Mouse (Mus musculus) MEL (cell line): ENCODE results near the gene Orc1. TPM values are rescaled to one million over a fixed set of nuclear protein-coding genes. Genes with fewer than 3 reads are reported as not detected.

Source experiments
- DNase-seq: peaks from one replicate; pipeline ENCODE4 v3.0.0; 2011; ENCODE audit warnings: low read depth, low spot score
- H3K27ac ChIP-seq: 2 replicates; pipeline ENCODE4 v1.5.1; 2012; ENCODE audit warnings: low read depth, mild to moderate bottlenecking, control low read depth, low read length, moderate library complexity; ENCODE audit not compliant: control insufficient read depth
- H3K27me3 ChIP-seq, 2 experiments: fragments of 150-350 bp in 1 of 2; sonication (generic) in 1 of 2; 2 replicates each; pipeline ENCODE4 v1.6.1; 2012; ENCODE audit warnings: low read length in 2 of 2, mild to moderate bottlenecking in 2 of 2, improper control_type of control experiment in 1 of 2, moderate library complexity in 1 of 2; ENCODE audit not compliant: insufficient read depth in 2 of 2, control insufficient read depth in 1 of 2
- H3K36me3 ChIP-seq, 2 experiments: 2 replicates each; pipeline ENCODE4 v1.6.1; 2012 to 2014; ENCODE audit warnings: low read length in 2 of 2, improper control_type of control experiment in 1 of 2, inconsistent platforms in 1 of 2, mild to moderate bottlenecking in 1 of 2; ENCODE audit not compliant: insufficient read depth in 2 of 2, control insufficient read depth in 1 of 2
- H3K4me1 ChIP-seq, 2 experiments: fragments of 150-350 bp in 1 of 2; sonication (generic) in 1 of 2; 2 replicates each; pipeline ENCODE4 v1.6.1; 2012; ENCODE audit warnings: low read length in 2 of 2, improper control_type of control experiment in 1 of 2, mild to moderate bottlenecking in 1 of 2; ENCODE audit not compliant: insufficient read depth in 2 of 2, control insufficient read depth in 1 of 2
- H3K4me3 ChIP-seq, 2 experiments: fragments of 150-350 bp in 1 of 2; sonication (generic) in 1 of 2; 2 replicates each; pipeline ENCODE4 v1.5.1; 2012; ENCODE audit warnings: low read depth in 2 of 2, low read length in 2 of 2, mild to moderate bottlenecking in 2 of 2, moderate library complexity in 2 of 2, control low read depth in 1 of 2, improper control_type of control experiment in 1 of 2; ENCODE audit not compliant: control insufficient read depth in 1 of 2, insufficient read depth in 1 of 2
- H3K79me2 ChIP-seq: 2 replicates; pipeline ENCODE4 v1.6.1; 2012; ENCODE audit warnings: mild to moderate bottlenecking, low read length, moderate library complexity; ENCODE audit not compliant: control insufficient read depth, poor library complexity, insufficient read depth
- H3K9ac ChIP-seq: 2 replicates; pipeline ENCODE4 v1.6.1; 2012; ENCODE audit warnings: low read depth, mild to moderate bottlenecking, control low read depth, low read length, moderate library complexity; ENCODE audit not compliant: control insufficient read depth, poor library complexity, severe bottlenecking
- H3K9me3 ChIP-seq: fragments of 150-350 bp; sonication (generic); replicated peaks from 2 replicates; pipeline ENCODE4 v1.6.1; 2012; ENCODE audit warnings: mild to moderate bottlenecking, low read length, improper control_type of control experiment, moderate library complexity; ENCODE audit not compliant: insufficient read depth
- CHD1 ChIP-seq: IDR thresholded peaks from 2 replicates; pipeline ENCODE4 v1.6.1; 2012; ENCODE audit warnings: low read depth, mild to moderate bottlenecking, inconsistent platforms, low read length, improper control_type of control experiment
- CHD2 ChIP-seq: IDR thresholded peaks from 2 replicates; pipeline ENCODE4 v1.6.1; 2011; ENCODE audit warnings: low read length, improper control_type of control experiment
- E2F4 ChIP-seq: IDR thresholded peaks from 2 replicates; pipeline ENCODE4 v1.6.1; 2011; ENCODE audit warnings: low read depth, low read length, improper control_type of control experiment, borderline replicate concordance
- ETS1 ChIP-seq: IDR thresholded peaks from 2 replicates; pipeline ENCODE4 v1.6.1; 2012; ENCODE audit warnings: low read depth, mild to moderate bottlenecking, inconsistent platforms, low read length, improper control_type of control experiment, moderate library complexity
- MAZ ChIP-seq: IDR thresholded peaks from 2 replicates; pipeline ENCODE4 v1.6.1; 2012; ENCODE audit warnings: low read depth, mild to moderate bottlenecking, inconsistent platforms, low read length, improper control_type of control experiment
- MXI1 ChIP-seq: IDR thresholded peaks from 2 replicates; pipeline ENCODE4 v1.6.1; 2011; ENCODE audit warnings: mild to moderate bottlenecking, low read depth, low read length, improper control_type of control experiment
- POLR2A ChIP-seq, 2 experiments: IDR thresholded peaks; 2 replicates each; pipeline ENCODE4 v1.6.1; 2011 to 2012; ENCODE audit warnings: low read length in 2 of 2, mild to moderate bottlenecking in 2 of 2, control low read depth in 1 of 2, improper control_type of control experiment in 1 of 2, low read depth in 1 of 2, moderate library complexity in 1 of 2; ENCODE audit not compliant: control insufficient read depth in 1 of 2, insufficient read depth in 1 of 2, poor library complexity in 1 of 2
- POLR2AphosphoS5 ChIP-seq: IDR thresholded peaks from 2 replicates; pipeline ENCODE4 v1.6.1; 2012; ENCODE audit warnings: low read depth, borderline replicate concordance, mild to moderate bottlenecking, inconsistent platforms, low read length, moderate library complexity, mixed read lengths
- SMC3 ChIP-seq: IDR thresholded peaks from 2 replicates; pipeline ENCODE4 v1.6.1; 2011; ENCODE audit warnings: low read depth, low read length, improper control_type of control experiment
- TAL1 ChIP-seq: IDR thresholded peaks from 2 replicates; pipeline ENCODE4 v1.6.1; 2012; ENCODE audit warnings: mild to moderate bottlenecking, inconsistent platforms, low read length, moderate library complexity, mixed read lengths
- ZC3H11A ChIP-seq: IDR thresholded peaks from 2 replicates; pipeline ENCODE4 v1.6.1; 2012; ENCODE audit warnings: low read depth, mild to moderate bottlenecking, inconsistent platforms, low read length, improper control_type of control experiment
- ZNF384 ChIP-seq: IDR thresholded peaks from 2 replicates; pipeline ENCODE4 v1.6.1; 2012; ENCODE audit warnings: low read depth, mild to moderate bottlenecking, inconsistent platforms, low read length, improper control_type of control experiment
- polyA plus RNA-seq, 2 experiments: library from polyadenylated mRNA; stranded (reverse) in 1 of 2; unstranded in 1 of 2; fragments of >175 nt in 1 of 2; fragments of >200 nt in 1 of 2; gene quantifications; 2 replicates each; pipeline versions ENCODE4 v1.2.1 to v1.2.4; 2012; ENCODE audit warnings: low replicate concordance in 2 of 2, low read depth in 1 of 2; ENCODE audit not compliant: insufficient read length in 2 of 2, insufficient read depth in 1 of 2, missing spikeins in 1 of 2
- total RNA-seq: library from RNA; depleted of rRNA; stranded (reverse); fragments of 300-350 nt; gene quantifications from 2 replicates; pipeline ENCODE4 v1.2.3, GENCODE M21; 2012

Gene Orc1
- total and polyA plus RNA-seq, 3 experiments: 24.4 to 26.8 TPM; not detected in 1

DNA sequence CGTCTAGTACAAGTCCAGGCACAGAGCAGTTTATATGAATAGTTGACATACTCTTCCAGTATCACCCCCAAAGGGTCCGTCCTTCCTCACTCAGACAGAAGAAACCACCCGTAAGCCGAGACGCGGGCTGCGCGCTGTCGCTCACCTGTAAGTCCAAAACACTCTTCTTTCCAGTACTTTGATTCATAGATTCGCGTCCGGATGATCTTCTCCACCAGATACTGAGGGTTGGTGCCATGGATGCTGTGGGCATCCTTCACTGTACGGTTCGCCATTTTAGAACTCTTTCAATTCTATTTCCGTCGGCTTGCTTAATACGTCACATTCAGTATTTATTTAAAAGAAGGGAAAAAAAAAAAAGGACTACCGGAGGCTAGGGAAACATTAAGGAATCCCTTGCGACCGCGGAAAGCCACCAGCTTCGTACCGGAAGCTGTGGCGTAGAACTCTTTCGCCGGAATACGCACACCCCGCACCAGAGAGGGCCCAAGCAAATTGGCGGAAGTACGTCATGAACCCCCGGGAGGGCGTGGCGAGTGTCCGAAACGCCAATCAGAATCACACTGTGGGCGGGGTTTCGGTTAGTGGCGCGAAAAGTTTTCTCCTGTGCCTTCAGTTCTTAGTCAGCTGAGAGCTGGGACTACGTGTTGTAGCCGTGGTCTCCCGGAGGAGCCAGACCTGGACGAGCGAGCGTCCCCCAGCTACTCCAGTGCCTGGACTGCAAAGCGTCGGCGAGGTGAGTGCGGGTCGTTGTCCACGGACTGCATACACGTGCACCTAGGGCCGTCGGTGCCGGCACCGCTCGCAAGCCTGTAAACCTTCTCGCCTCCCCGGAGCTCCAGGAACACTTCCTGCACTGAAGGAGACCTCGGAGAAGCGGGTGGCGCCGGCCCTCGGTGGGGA is at the start of gene Orc1, which contains the start of gene Prpf38a (continued):
- TF ChIP-seq CHD1 (no peak), ETS1 (peak; percentile 55; the same call in 1 of the 2 replicates), SMC3 (no peak), ZNF384 (peak; percentile 96), ZC3H11A (no peak)

DNA sequence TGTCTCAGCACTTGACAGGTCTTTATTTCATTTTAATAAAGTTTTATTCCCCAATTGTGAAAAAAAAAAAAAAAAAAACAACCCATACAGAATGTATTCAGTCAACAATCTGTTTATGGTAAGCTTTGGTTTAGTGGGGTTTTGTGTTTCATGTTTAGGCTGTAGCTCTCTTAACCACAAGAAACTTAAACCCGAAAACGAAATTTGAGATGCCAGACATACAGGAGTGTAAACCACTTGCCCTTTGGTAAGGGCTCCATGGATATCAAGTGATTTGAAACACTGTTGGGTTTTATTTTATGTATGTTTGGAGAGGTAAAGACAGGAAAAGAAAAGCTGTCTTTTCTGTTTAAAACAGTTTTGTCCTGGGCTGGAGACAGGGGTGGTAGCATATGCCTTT is 39.5 kb upstream of the Orc1 start:
- H3K4me1 ChIP-seq: peaks cover 2 to 9% of the 10 kb centered on the region in 2 experiments; a peak in 3 of 4 replicates
- no peak overlapping the region for H3K27ac ChIP-seq
- DNase-seq: no peak
- no peak for TF ChIP-seq E2F4
- peak; percentile 27; the same call in 1 of the 2 replicates for TF ChIP-seq ZNF384
- TF ChIP-seq CHD2: no peak
- H3K4me3 ChIP-seq: no peak overlapping the region
- H3K27me3 ChIP-seq: no peaks in the 10 kb centered on the region
- H3K36me3 ChIP-seq: peaks cover 5 to 26% of the 10 kb centered on the region in 2 experiments
- H3K9me3 ChIP-seq: no peaks in the 10 kb centered on the region
- H3K9ac ChIP-seq: no peak overlapping the region
- H3K79me2 ChIP-seq: no peaks in the 10 kb centered on the region

DNA sequence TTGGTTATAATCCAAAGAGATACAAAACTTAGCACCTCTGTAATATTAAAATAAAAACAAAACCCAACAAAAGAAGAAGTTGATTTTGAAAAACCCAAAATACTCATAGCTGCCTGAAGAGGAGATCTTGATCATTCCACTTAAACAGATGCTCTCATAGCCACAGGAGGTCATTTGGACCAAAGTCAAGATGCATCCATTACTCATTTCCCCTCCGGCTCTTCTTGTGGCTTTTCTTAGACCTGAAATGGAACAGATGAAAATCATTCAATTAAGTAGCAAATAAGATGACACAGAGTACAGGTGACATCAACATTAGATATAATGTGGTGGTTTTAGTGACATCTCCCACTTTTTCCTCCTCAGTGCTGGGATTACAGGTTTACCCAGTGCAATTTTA is 14.2 kb upstream of the Orc1 start:
- Histone ChIP-seq H3K9ac (no peak overlapping the region), H3K9me3 (no peaks in the 10 kb centered on the region), H3K4me3 (no peak overlapping the region), H3K79me2 (no peaks in the 10 kb centered on the region), H3K27me3 (no peaks in the 10 kb centered on the region), H3K4me1 (no peaks in the 10 kb centered on the region), H3K27ac (no peak overlapping the region), H3K36me3 (peaks cover 0 to 51% of the 10 kb centered on the region in 2 experiments; a peak in 2 of 4 replicates)
- no peak for TF ChIP-seq POLR2A (IDR thresholded peaks at IDR 0.05; ENCODE audit: control insufficient read depth in 1 of 2, insufficient read depth in 1 of 2, low read depth in 1 of 2, low read length in 2 of 2, poor library complexity in 1 of 2)
- TF ChIP-seq TAL1: no peak
- no peak for TF ChIP-seq MXI1
- TF ChIP-seq MAZ: no peak
- TF ChIP-seq POLR2AphosphoS5: no peak
- DNase-seq: no peak
